In the genomic region with DNA sequence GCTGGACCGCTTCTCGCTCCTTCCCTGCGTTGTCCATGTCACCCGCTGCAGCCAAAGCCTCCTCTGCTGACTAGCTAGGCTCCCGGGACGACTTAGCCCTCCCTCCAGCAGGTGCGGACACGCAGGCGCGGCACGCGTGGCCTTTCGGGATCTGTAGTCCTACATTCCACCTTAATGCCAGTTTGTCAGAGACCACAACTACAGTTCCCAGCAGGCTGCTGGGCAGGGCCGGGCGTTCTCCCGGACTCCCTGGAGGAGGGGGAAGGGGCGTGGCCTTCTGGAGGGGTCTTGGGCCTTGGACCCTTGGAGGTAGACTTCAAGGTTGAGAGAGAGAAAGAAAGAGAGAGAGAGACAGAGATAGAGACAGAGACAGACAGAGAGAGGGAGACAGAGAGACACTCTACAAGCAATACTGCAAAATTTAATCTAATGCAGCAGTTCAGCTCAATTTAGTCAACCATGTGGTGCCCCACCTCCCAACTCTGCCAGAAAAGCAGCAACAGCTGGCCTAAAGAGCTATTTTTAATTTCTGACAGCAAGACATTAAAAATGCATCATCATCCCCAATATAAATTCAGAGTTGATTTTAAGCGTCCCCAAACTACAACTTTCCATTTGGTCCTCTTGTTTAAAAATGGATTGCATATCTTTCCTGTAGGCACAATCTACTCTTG, we compare ENCODE assay signal across 1 mouse cellular context.
TF ChIP-seq lines count a peak whose summit lies in the region.

A gene (minus strand): TSS at position 141 of the 674 bp plus-strand sequence.

TF ChIP-seq in CH12.LX, 34 proteins besides CTCF, POLR2A, EP300 and RAD21 (continued from another document):
- TF ChIP-seq CHD2 (IDR thresholded peaks at IDR 0.05; ENCODE audit: low read length) = no peak
